Mouse (Mus musculus) brain, embryonic 14.5 days (tissue): ENCODE measurements around the gene Eif4a3. TPM values are rescaled to one million over a fixed set of nuclear protein-coding genes. Genes with fewer than 3 reads are reported as not detected.
A peak's percentile ranks its signal among the peaks of the same experiment; 100 is the strongest.

Experiments
- DNase-seq: peaks from one replicate; pipeline ENCODE4 v3.0.0-alpha.2; 2011; ENCODE audit warnings: low read depth
- CTCF ChIP-seq: fragments of 200-500 bp; IDR thresholded peaks from 2 replicates; pipeline ENCODE4 v1.5.1; 2012; ENCODE audit warnings: inconsistent platforms, mild to moderate bottlenecking, moderate library complexity, borderline replicate concordance; ENCODE audit not compliant: insufficient read depth, insufficient read length; ENCODE audit errors: extremely low read depth
- POLR2A ChIP-seq: fragments of 200-500 bp; IDR thresholded peaks from 2 replicates; pipeline ENCODE4 v1.6.1; 2012; ENCODE audit warnings: mild to moderate bottlenecking, inconsistent platforms, borderline replicate concordance; ENCODE audit not compliant: poor library complexity, insufficient read depth, insufficient read length, severe bottlenecking; ENCODE audit errors: extremely low read depth
- polyA plus RNA-seq: library from polyadenylated mRNA; depleted of rRNA; stranded (reverse); fragments of >200 nt; gene quantifications from 2 replicates; pipeline ENCODE4 v1.2.3, GENCODE M21; 2012; rRNA removed

The Eif4a3 gene
- polyA plus RNA-seq = 188 and 217 TPM in 2 replicates

DNA sequence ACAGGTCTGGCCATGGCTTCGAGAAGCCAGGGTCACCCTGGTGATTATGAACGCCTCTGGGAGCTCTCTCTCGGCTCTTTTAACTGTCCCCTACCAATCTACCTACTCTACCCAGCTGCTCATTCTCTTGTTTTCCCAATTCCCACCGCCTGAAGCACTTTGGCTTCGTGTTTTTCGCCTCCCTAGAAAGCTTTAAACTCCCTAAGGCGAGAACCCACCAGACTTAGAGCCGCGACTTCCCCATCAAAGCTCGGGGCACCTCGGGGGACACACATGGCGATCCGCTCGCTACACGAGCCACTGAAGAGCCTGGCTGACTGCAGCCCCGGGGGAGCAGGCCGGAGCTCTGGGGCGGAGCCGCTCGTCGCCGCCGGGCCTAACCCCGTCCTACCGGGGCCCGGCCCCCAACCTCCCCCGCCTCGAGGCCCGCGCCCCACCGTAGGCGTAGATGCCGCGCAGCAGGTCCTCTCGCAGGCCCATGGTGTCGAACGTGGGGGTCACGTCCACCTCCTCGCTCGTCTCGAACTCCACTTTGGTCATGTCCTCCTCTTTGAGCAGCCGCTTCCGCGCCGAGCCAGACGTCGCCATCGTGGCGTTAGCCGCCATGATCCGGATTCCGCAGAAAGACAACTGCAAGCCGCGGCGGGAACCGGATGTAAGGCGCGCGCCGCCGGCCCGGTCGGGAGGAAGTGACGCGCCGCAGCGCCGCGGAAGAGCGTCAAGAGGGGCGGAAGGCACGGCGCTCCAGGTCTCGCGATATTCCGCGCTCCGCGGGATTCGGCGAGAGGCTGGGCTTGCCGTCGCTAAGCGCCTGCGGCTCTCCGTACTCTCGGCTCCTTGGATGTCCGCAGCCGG, at the start of gene Eif4a3:
Eif4a3 (minus strand) TSS at position 699 of the 855 bp plus-strand sequence.
- no peak for TF ChIP-seq CTCF
- TF ChIP-seq POLR2A = peak; percentile 68; the same call in 1 of the 2 replicates
- peak; percentile 99 for DNase-seq

DNA sequence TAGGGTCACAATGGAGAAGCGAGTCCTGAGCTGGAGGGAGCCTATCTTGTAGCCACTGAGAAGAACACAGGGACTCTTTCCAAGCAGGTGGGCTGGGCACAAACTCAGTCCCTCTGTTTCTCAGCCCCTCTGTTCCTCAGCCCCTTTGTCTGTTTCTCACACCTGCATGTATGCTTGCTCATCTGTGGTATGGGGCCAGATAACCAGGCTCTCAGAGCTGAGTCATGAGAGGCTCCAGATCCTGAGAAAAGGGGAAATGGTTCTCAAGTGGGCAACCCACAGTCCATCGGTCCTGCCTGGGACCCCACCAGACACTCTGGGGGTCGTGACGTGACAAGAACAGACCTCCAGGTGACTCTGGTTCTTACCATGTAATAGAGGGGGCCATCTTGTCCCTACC, 47.2 kb upstream of the Eif4a3 start:
- no peak for TF ChIP-seq CTCF
- TF ChIP-seq POLR2A = no peak
- no peak for DNase-seq

- TF ChIP-seq CTCF (no peak), POLR2A (no peak)
- DNase-seq = no peak
Measured at GRCm38 (mm10) chr11:119344865-119345264, 45.0 kb upstream of the Eif4a3 start.

DNA sequence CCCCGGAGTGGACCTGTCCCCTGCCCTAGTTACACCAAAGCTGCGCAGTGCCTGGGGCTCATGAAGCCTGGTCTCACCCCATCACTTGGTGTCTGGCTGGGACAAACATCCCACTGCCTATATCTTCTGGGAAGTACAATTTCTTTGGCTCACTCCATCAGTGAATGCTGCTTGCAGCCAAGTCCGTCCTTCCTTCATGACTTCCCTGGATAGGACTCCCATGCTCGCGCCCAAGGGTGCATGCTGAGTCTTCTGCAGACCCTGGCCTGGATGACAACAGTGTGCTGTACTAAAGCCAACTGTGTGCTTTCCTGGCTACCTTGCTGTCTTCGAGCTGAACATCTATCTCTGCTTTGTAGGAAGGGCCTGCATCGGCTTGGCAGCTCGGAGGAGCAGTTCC, 44.3 kb upstream of the Eif4a3 start:
- no peak for TF ChIP-seq POLR2A
- no peak for TF ChIP-seq CTCF
- DNase-seq = no peak

DNA sequence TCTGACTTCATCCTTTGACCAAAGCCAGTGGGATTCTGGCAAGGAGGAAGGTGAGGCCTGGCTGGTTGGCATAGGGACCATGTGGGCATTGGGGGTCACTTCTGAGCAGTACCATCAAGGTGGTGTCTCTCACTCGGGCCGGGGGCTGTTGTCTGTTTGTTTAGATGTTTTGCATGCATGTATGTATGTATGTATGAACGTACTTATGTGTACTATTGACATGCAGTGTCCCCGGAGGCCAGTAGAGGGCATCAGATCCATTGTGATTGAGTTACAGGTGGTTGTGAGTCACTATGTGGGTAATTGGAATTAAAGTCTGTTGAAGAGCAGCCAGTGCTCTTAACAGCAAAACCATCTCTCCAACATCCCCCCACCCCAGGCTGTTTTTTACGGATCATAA, 39.7 kb upstream of the Eif4a3 start:
- DNase-seq = peak; percentile 93
- no peak for TF ChIP-seq POLR2A
- TF ChIP-seq CTCF = peak; percentile 78; the same call in 1 of the 2 replicates

DNA sequence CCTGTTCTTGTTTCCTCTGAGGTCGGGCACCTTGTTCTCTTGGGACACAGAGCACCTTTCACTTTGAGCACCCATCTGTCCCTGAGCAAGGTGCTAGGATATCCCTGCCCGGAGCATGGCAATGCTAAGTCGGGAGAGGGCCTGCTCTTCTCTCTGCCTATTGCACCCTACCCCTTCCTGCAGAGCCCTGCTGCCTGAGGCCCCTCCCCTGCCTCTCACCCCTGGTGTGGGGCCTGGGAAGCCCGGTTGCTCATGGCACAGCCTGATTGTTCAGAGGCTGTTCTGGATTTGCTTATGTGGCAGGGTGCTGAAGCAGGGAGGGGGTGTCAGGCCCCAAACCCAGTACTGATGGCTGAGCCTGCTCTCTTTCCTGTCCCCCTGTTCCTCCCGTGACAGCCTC, 39.3 kb upstream of the Eif4a3 start:
- DNase-seq = no peak

DNA sequence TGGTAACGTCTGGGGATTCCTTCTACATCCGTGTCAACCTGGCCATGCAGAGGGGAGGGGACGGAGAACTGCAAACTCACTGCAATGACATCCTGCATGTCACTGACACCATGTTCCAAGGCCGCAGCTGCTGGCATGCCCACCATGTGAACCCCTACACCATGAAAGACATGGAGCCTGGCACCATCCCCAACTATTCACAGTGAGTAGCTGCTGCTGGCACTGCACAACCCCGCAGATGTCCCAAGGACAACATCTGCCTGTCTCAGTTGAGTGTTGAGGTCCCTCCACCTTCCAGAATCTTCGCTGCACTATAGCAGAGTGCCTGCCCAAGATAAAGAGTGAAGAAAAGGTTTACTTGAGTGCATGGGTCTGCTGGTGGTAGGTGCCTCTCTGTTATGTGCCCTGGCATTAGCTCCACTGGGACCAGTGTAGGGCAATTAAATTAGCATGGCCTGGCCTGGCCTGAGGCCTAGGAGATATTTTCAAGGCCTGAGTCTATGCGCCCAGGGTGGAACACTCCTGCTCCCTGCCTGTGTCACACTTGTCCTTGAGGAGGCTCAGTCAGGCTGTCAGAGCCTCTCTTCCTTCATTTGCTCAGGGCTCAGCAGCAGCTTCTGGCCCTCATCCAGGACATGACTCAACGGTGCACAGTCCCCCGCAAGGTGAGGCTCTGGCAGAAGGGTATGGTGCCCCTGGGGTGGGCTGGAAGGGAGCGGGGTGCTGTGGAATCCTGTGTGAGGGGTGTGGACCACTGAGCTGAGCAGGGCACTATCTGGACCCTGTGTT, 38.6 kb upstream of the Eif4a3 start:
- DNase-seq = peak; percentile 5
- TF ChIP-seq POLR2A = no peak
- no peak for TF ChIP-seq CTCF

More for the DNA sequence above, 39.3 kb upstream of the Eif4a3 start:
- TF ChIP-seq POLR2A (no peak), CTCF (no peak)

- TF ChIP-seq CTCF (no peak), POLR2A (no peak)
Measured at GRCm38 (mm10) chr11:119331970-119332369, 32.1 kb upstream of the Eif4a3 start.

DNA sequence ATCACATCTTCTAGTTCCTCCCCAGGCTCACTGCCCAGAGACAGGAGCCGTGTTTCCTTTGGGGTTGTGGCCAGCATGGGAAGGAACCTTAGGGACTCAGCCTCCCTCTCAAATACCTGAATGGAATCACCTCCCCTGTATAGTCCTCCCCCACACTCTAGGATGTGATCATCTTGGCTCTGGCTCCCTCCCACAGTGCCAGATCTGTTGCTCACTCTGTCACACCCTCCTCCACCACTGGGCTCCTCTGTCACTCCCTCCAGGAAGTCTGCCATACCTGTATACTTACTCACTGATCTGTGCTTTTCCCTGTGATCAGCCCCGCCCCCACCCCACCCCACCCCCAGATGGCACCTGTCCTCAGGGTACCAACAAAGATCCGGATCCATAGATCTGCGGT, 30.7 kb upstream of the Eif4a3 start:
- no peak for DNase-seq
- TF ChIP-seq CTCF (no peak), POLR2A (no peak)

More at GRCm38 (mm10) chr11:119331970-119332369, 32.1 kb upstream of the Eif4a3 start:
- DNase-seq = no peak

DNA sequence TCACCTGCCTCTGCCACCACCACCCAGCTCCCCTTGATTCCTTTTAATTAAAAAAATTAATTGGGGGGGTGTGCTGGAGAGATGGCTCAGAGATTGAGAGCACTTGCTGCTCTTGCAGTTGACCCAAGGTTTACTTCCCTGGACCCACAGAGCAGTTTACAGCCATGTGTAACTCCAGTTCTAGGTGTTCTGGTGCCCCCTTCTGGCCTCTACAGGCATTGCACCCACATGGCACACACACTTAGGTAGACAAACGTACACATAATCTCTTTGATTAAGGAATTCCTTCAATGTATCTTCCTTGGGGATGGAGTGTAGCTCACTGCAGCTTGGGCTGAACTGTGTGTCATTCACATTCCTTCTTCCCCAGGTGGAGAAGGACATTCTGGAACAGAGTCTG, 25.2 kb upstream of the Eif4a3 start:
- no peak for DNase-seq
- peak; percentile 4; the same call in 1 of the 2 replicates for TF ChIP-seq CTCF
- no peak for TF ChIP-seq POLR2A

DNA sequence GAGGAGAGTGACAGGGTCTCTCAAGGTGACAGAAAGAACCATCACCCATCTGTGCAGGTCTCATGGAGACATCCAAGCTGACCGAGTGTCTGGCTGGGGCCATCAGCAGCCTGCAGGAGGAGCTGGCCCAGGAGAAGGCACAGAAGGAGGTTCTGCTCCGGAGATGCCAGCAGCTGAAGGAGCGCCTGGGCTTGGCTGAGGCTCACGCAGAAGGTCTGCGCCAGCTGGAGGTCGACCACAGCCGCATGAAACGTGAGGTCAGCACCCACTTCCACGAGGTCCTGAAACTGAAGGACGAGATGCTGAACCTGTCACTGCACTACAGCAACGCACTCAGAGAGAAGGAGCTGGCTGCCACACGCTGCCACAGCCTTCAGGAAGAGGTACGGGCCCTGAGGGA, 22.6 kb upstream of the Eif4a3 start:
- TF ChIP-seq CTCF (no peak), POLR2A (no peak)
- no peak for DNase-seq
